Mouse (Mus musculus) hindbrain, embryonic 12.5 days (tissue): ENCODE data around the gene Tmcc1. TPM values are rescaled to one million over a fixed set of nuclear protein-coding genes. Genes with fewer than 3 reads are reported as not detected.
A peak's percentile ranks its signal among the peaks of the same experiment; 100 is the strongest.

Source experiments
- ATAC-seq: fragments of 200-750 bp; cut with Nextera tagmentation; 2 replicates; pipeline ENCODE4 v1.8.0; 2017; ENCODE audit warnings: moderate TSS enrichment; ENCODE audit not compliant: low FRiP score
- H3K27ac ChIP-seq: fragments of 300-500 bp; sonication (generic); 2 replicates; pipeline ENCODE4 v1.5.1; 2016; ENCODE audit warnings: mild to moderate bottlenecking
- H3K27me3 ChIP-seq: fragments of 300-500 bp; sonication (generic); 2 replicates; pipeline ENCODE4 v1.6.1; 2016; ENCODE audit warnings: mild to moderate bottlenecking
- H3K36me3 ChIP-seq: fragments of 300-500 bp; sonication (generic); 2 replicates; pipeline ENCODE4 v1.6.1; 2016; ENCODE audit warnings: mild to moderate bottlenecking
- H3K4me1 ChIP-seq: fragments of 300-500 bp; sonication (generic); 2 replicates; pipeline ENCODE4 v1.6.1; 2016
- H3K4me2 ChIP-seq: fragments of 300-500 bp; sonication (generic); replicated peaks from 2 replicates; pipeline ENCODE4 v1.6.1; 2016; ENCODE audit warnings: mild to moderate bottlenecking
- H3K4me3 ChIP-seq: fragments of 300-500 bp; sonication (generic); 2 replicates; pipeline ENCODE4 v1.5.1; 2016; ENCODE audit warnings: mild to moderate bottlenecking
- H3K9ac ChIP-seq: fragments of 300-500 bp; sonication (generic); 2 replicates; pipeline ENCODE4 v1.6.1; 2016; ENCODE audit warnings: mild to moderate bottlenecking, moderate library complexity
- H3K9me3 ChIP-seq: fragments of 300-500 bp; sonication (generic); replicated peaks from 2 replicates; pipeline ENCODE4 v1.6.1; 2016; ENCODE audit warnings: mild to moderate bottlenecking
- WGBS: fragments of 180-500 bp; shearing (Covaris S2); methylation state at CpG from one replicate; pipeline ENCODE4 v1.1.7; 2016; 5-methylcytosine and 5-hydroxymethylcytosine counted together
- polyA plus RNA-seq: library from polyadenylated mRNA; unstranded; fragments of >200 nt; fragmentation: Nextera tagmentation; extraction: Ambion mirVana; gene quantifications from 2 replicates; pipeline ENCODE4 v1.2.1, GENCODE M21; 2016

Tmcc1 gene
- polyA plus RNA-seq, 1 experiment from 2014 or later = 33.0 TPM

GRCm38 (mm10) chr6:116036555-116036954, 156.7 kb downstream of the Tmcc1 start:
- no peak overlapping the region for H3K27ac ChIP-seq
- no peak overlapping the region for H3K4me3 ChIP-seq
- no peaks in the 10 kb centered on the region for H3K4me1 ChIP-seq
- no peak overlapping the region for H3K9ac ChIP-seq
- 99% methylated on average over 2 of the region's 2 CpGs for WGBS
- no peak for ATAC-seq
- no peaks in the 10 kb centered on the region for H3K27me3 ChIP-seq
- no peak overlapping the region for H3K4me2 ChIP-seq
- H3K9me3 ChIP-seq = no peaks in the 10 kb centered on the region
- H3K36me3 ChIP-seq = 0 out of 2 replicates have a peak, but pooled peaks cover 5% of the 10 kb centered on the region

GRCm38 (mm10) chr6:116031052-116031451, 162.2 kb downstream of the Tmcc1 start:
- Histone ChIP-seq H3K9ac (no peak overlapping the region), H3K4me2 (no peak overlapping the region), H3K4me1 (no peaks in the 10 kb centered on the region), H3K36me3 (0 out of 2 replicates have a peak, but pooled peaks cover 12% of the 10 kb centered on the region), H3K27me3 (no peaks in the 10 kb centered on the region), H3K4me3 (no peak overlapping the region), H3K27ac (no peak overlapping the region), H3K9me3 (no peaks in the 10 kb centered on the region)
- 90% methylated on average over 5 of the region's 5 CpGs for WGBS
- no peak for ATAC-seq

- H3K36me3 ChIP-seq = peaks cover 45% of the 10 kb centered on the region
- no peak for ATAC-seq
- WGBS = 88% methylated on average over 4 of the region's 4 CpGs
- H3K4me3 ChIP-seq = no peak overlapping the region
- H3K9ac ChIP-seq = no peak overlapping the region
- H3K27ac ChIP-seq = no peak overlapping the region
- peaks cover 9% of the 10 kb centered on the region for H3K9me3 ChIP-seq
- H3K27me3 ChIP-seq = no peaks in the 10 kb centered on the region
- H3K4me2 ChIP-seq = no peak overlapping the region
- no peaks in the 10 kb centered on the region for H3K4me1 ChIP-seq
Observed at GRCm38 (mm10) chr6:116024666-116025065, 168.6 kb downstream of the Tmcc1 start.

- Histone ChIP-seq H3K27ac (no peak overlapping the region), H3K4me3 (no peak overlapping the region), H3K36me3 (peaks cover 39% of the 10 kb centered on the region), H3K4me1 (no peaks in the 10 kb centered on the region), H3K4me2 (no peak overlapping the region), H3K27me3 (no peaks in the 10 kb centered on the region), H3K9me3 (peaks cover 9% of the 10 kb centered on the region), H3K9ac (no peak overlapping the region)
- peak; percentile 52; the same call in 1 of the 2 replicates for ATAC-seq
- WGBS = 83% methylated on average over 9 of the region's 9 CpGs
Observed at GRCm38 (mm10) chr6:116021961-116022485, 171.3 kb downstream of the Tmcc1 start.

- ATAC-seq = no peak
- no peak overlapping the region for H3K4me2 ChIP-seq
- no peaks in the 10 kb centered on the region for H3K27me3 ChIP-seq
- H3K9ac ChIP-seq = no peak overlapping the region
- no peak overlapping the region for H3K27ac ChIP-seq
- H3K36me3 ChIP-seq = peaks cover 13% of the 10 kb centered on the region; the same call in 1 of the 2 replicates
- H3K9me3 ChIP-seq = no peaks in the 10 kb centered on the region
- no peaks in the 10 kb centered on the region for H3K4me1 ChIP-seq
- no peak overlapping the region for H3K4me3 ChIP-seq
- 88% methylated on average over 3 of the region's 3 CpGs for WGBS
Observed at GRCm38 (mm10) chr6:116015902-116016301, 177.4 kb downstream of the Tmcc1 start.

GRCm38 (mm10) chr6:116014111-116014510, 179.2 kb downstream of the Tmcc1 start:
- Histone ChIP-seq H3K27me3 (no peaks in the 10 kb centered on the region), H3K4me2 (no peak overlapping the region), H3K4me1 (no peaks in the 10 kb centered on the region), H3K4me3 (no peak overlapping the region), H3K36me3 (no peaks in the 10 kb centered on the region), H3K27ac (no peak overlapping the region), H3K9ac (no peak overlapping the region), H3K9me3 (no peaks in the 10 kb centered on the region)
- ATAC-seq = no peak
- WGBS = 88% methylated on average over 6 of the region's 6 CpGs

GRCm38 (mm10) chr6:116013687-116014086, 179.6 kb downstream of the Tmcc1 start:
- Histone ChIP-seq H3K27me3 (no peaks in the 10 kb centered on the region), H3K9me3 (no peaks in the 10 kb centered on the region), H3K4me2 (no peak overlapping the region), H3K9ac (no peak overlapping the region), H3K4me3 (no peak overlapping the region), H3K4me1 (no peaks in the 10 kb centered on the region), H3K27ac (no peak overlapping the region), H3K36me3 (no peaks in the 10 kb centered on the region)
- no peak for ATAC-seq
- WGBS = 69% methylated on average over 3 of the region's 3 CpGs

- ATAC-seq = peak; percentile 61; the same call in 1 of the 2 replicates
Observed at GRCm38 (mm10) chr6:116010541-116010940, 182.7 kb downstream of the Tmcc1 start.

GRCm38 (mm10) chr6:116009426-116009825, 183.9 kb downstream of the Tmcc1 start:
- Histone ChIP-seq H3K27me3 (peaks cover 4% of the 10 kb centered on the region), H3K4me2 (no peak overlapping the region), H3K9me3 (no peaks in the 10 kb centered on the region), H3K4me3 (no peak overlapping the region), H3K27ac (no peak overlapping the region), H3K4me1 (peaks cover 10% of the 10 kb centered on the region; the same call in 1 of the 2 replicates), H3K9ac (no peak overlapping the region), H3K36me3 (no peaks in the 10 kb centered on the region)
- WGBS = 52% methylated on average over 12 of the region's 12 CpGs
- no peak for ATAC-seq

More at GRCm38 (mm10) chr6:116010541-116010940, 182.7 kb downstream of the Tmcc1 start:
- peaks cover 10% of the 10 kb centered on the region; the same call in 1 of the 2 replicates for H3K4me1 ChIP-seq
- H3K36me3 ChIP-seq = no peaks in the 10 kb centered on the region
- H3K9ac ChIP-seq = no peak overlapping the region
- H3K4me3 ChIP-seq = no peak overlapping the region
- no peaks in the 10 kb centered on the region for H3K9me3 ChIP-seq
- H3K27ac ChIP-seq = no peak overlapping the region
- no peak overlapping the region for H3K4me2 ChIP-seq
- H3K27me3 ChIP-seq = peaks cover 4% of the 10 kb centered on the region
- WGBS = 4% methylated on average over 6 of the region's 6 CpGs

GRCm38 (mm10) chr6:116007561-116008173, 185.6 kb downstream of the Tmcc1 start:
- Histone ChIP-seq H3K4me1 (peaks cover 16% of the 10 kb centered on the region), H3K27ac (no peak overlapping the region), H3K4me3 (no peak overlapping the region), H3K27me3 (peaks cover 4% of the 10 kb centered on the region), H3K9me3 (no peaks in the 10 kb centered on the region), H3K9ac (no peak overlapping the region), H3K36me3 (no peaks in the 10 kb centered on the region), H3K4me2 (no peak overlapping the region)
- WGBS = 28% methylated on average over 9 of the region's 9 CpGs
- ATAC-seq = 0 out of 2 replicates have a peak, but pooled peaks have one; percentile 43

- H3K36me3 ChIP-seq = no peaks in the 10 kb centered on the region
- peaks cover 16% of the 10 kb centered on the region for H3K4me1 ChIP-seq
- peaks cover 4% of the 10 kb centered on the region for H3K27me3 ChIP-seq
- H3K4me2 ChIP-seq = no peak overlapping the region
- no peak overlapping the region for H3K4me3 ChIP-seq
- WGBS = 40% methylated on average over 9 of the region's 9 CpGs
- no peak for ATAC-seq
- no peak overlapping the region for H3K9ac ChIP-seq
- no peak overlapping the region for H3K27ac ChIP-seq
- H3K9me3 ChIP-seq = no peaks in the 10 kb centered on the region
Observed at GRCm38 (mm10) chr6:116006731-116007130, 186.6 kb downstream of the Tmcc1 start.

- Histone ChIP-seq H3K36me3 (no peaks in the 10 kb centered on the region), H3K4me2 (no peak overlapping the region), H3K4me3 (no peak overlapping the region), H3K9ac (no peak overlapping the region), H3K27me3 (peaks cover 4% of the 10 kb centered on the region), H3K4me1 (peaks cover 16% of the 10 kb centered on the region), H3K27ac (peak overlapping the region; percentile 7; the same call in 1 of the 2 replicates), H3K9me3 (no peaks in the 10 kb centered on the region)
- WGBS = 85% methylated on average over 4 of the region's 4 CpGs
- no peak for ATAC-seq
Observed at GRCm38 (mm10) chr6:116005959-116006288, 187.4 kb downstream of the Tmcc1 start.
